Mouse (Mus musculus) MEL (cell line): ENCODE measurements around the gene Paqr9. TPM values are rescaled to one million over a fixed set of nuclear protein-coding genes. Genes with fewer than 3 reads are reported as not detected.

Experiments used
- DNase-seq: peaks from one replicate; pipeline ENCODE4 v3.0.0; 2011; ENCODE audit warnings: low read depth, low spot score
- H3K27ac ChIP-seq: 2 replicates; pipeline ENCODE4 v1.5.1; 2012; ENCODE audit warnings: low read depth, mild to moderate bottlenecking, control low read depth, low read length, moderate library complexity; ENCODE audit not compliant: control insufficient read depth
- H3K27me3 ChIP-seq, 2 experiments: fragments of 150-350 bp in 1 of 2; sonication (generic) in 1 of 2; 2 replicates each; pipeline ENCODE4 v1.6.1; 2012; ENCODE audit warnings: low read length in 2 of 2, mild to moderate bottlenecking in 2 of 2, improper control_type of control experiment in 1 of 2, moderate library complexity in 1 of 2; ENCODE audit not compliant: insufficient read depth in 2 of 2, control insufficient read depth in 1 of 2
- H3K36me3 ChIP-seq, 2 experiments: 2 replicates each; pipeline ENCODE4 v1.6.1; 2012 to 2014; ENCODE audit warnings: low read length in 2 of 2, improper control_type of control experiment in 1 of 2, inconsistent platforms in 1 of 2, mild to moderate bottlenecking in 1 of 2; ENCODE audit not compliant: insufficient read depth in 2 of 2, control insufficient read depth in 1 of 2
- H3K4me1 ChIP-seq, 2 experiments: fragments of 150-350 bp in 1 of 2; sonication (generic) in 1 of 2; 2 replicates each; pipeline ENCODE4 v1.6.1; 2012; ENCODE audit warnings: low read length in 2 of 2, improper control_type of control experiment in 1 of 2, mild to moderate bottlenecking in 1 of 2; ENCODE audit not compliant: insufficient read depth in 2 of 2, control insufficient read depth in 1 of 2
- H3K4me3 ChIP-seq, 2 experiments: fragments of 150-350 bp in 1 of 2; sonication (generic) in 1 of 2; 2 replicates each; pipeline ENCODE4 v1.5.1; 2012; ENCODE audit warnings: low read depth in 2 of 2, low read length in 2 of 2, mild to moderate bottlenecking in 2 of 2, moderate library complexity in 2 of 2, control low read depth in 1 of 2, improper control_type of control experiment in 1 of 2; ENCODE audit not compliant: control insufficient read depth in 1 of 2, insufficient read depth in 1 of 2
- H3K79me2 ChIP-seq: 2 replicates; pipeline ENCODE4 v1.6.1; 2012; ENCODE audit warnings: mild to moderate bottlenecking, low read length, moderate library complexity; ENCODE audit not compliant: control insufficient read depth, poor library complexity, insufficient read depth
- H3K9ac ChIP-seq: 2 replicates; pipeline ENCODE4 v1.6.1; 2012; ENCODE audit warnings: low read depth, mild to moderate bottlenecking, control low read depth, low read length, moderate library complexity; ENCODE audit not compliant: control insufficient read depth, poor library complexity, severe bottlenecking
- H3K9me3 ChIP-seq: fragments of 150-350 bp; sonication (generic); replicated peaks from 2 replicates; pipeline ENCODE4 v1.6.1; 2012; ENCODE audit warnings: mild to moderate bottlenecking, low read length, improper control_type of control experiment, moderate library complexity; ENCODE audit not compliant: insufficient read depth
- BHLHE40 ChIP-seq: IDR thresholded peaks from 2 replicates; pipeline ENCODE4 v1.6.1; 2012; ENCODE audit warnings: low read depth, mild to moderate bottlenecking, inconsistent platforms, low read length, improper control_type of control experiment, borderline replicate concordance
- CHD1 ChIP-seq: IDR thresholded peaks from 2 replicates; pipeline ENCODE4 v1.6.1; 2012; ENCODE audit warnings: low read depth, mild to moderate bottlenecking, inconsistent platforms, low read length, improper control_type of control experiment
- CHD2 ChIP-seq: IDR thresholded peaks from 2 replicates; pipeline ENCODE4 v1.6.1; 2011; ENCODE audit warnings: low read length, improper control_type of control experiment
- CTCF ChIP-seq, 3 experiments: IDR thresholded peaks in 2 of 3; conservative IDR thresholded peaks in 1 of 3; 2 replicates each; pipeline ENCODE4 v1.5.1; 2011 to 2012; ENCODE audit warnings: low read length in 3 of 3, low read depth in 2 of 3, mild to moderate bottlenecking in 2 of 3, improper control_type of control experiment in 1 of 3, inconsistent platforms in 1 of 3, mixed read lengths in 1 of 3, moderate library complexity in 1 of 3; ENCODE audit not compliant: control insufficient read depth in 1 of 3, insufficient read depth in 1 of 3, poor library complexity in 1 of 3, severe bottlenecking in 1 of 3
- E2F4 ChIP-seq: IDR thresholded peaks from 2 replicates; pipeline ENCODE4 v1.6.1; 2011; ENCODE audit warnings: low read depth, low read length, improper control_type of control experiment, borderline replicate concordance
- ELF1 ChIP-seq: IDR thresholded peaks from 2 replicates; pipeline ENCODE4 v1.6.1; 2014; ENCODE audit warnings: low read depth, mild to moderate bottlenecking, inconsistent platforms, low read length, improper control_type of control experiment, moderate library complexity
- EP300 ChIP-seq, 2 experiments: IDR thresholded peaks; 2 replicates each; pipeline ENCODE4 v1.6.1; 2011; ENCODE audit warnings: improper control_type of control experiment in 2 of 2, low read length in 2 of 2, low read depth in 1 of 2, mild to moderate bottlenecking in 1 of 2
- ETS1 ChIP-seq: IDR thresholded peaks from 2 replicates; pipeline ENCODE4 v1.6.1; 2012; ENCODE audit warnings: low read depth, mild to moderate bottlenecking, inconsistent platforms, low read length, improper control_type of control experiment, moderate library complexity
- GATA1 ChIP-seq: IDR thresholded peaks from 2 replicates; pipeline ENCODE4 v1.6.1; 2011; ENCODE audit warnings: low read depth, low read length, improper control_type of control experiment
- HCFC1 ChIP-seq: IDR thresholded peaks from 2 replicates; pipeline ENCODE4 v1.6.1; 2012; ENCODE audit warnings: low read depth, mild to moderate bottlenecking, inconsistent platforms, low read length, improper control_type of control experiment, moderate library complexity
- JUND ChIP-seq: IDR thresholded peaks from 2 replicates; pipeline ENCODE4 v1.6.1; 2011; ENCODE audit warnings: low read depth, mild to moderate bottlenecking, improper control_type of control experiment, low read length
- KAT2A ChIP-seq: conservative IDR thresholded peaks from 2 replicates; pipeline ENCODE4 v1.6.1; 2012; ENCODE audit warnings: low read depth, low read length, improper control_type of control experiment, inconsistent platforms
- MAZ ChIP-seq: IDR thresholded peaks from 2 replicates; pipeline ENCODE4 v1.6.1; 2012; ENCODE audit warnings: low read depth, mild to moderate bottlenecking, inconsistent platforms, low read length, improper control_type of control experiment
- MXI1 ChIP-seq: IDR thresholded peaks from 2 replicates; pipeline ENCODE4 v1.6.1; 2011; ENCODE audit warnings: mild to moderate bottlenecking, low read depth, low read length, improper control_type of control experiment
- MYB ChIP-seq: IDR thresholded peaks from 2 replicates; pipeline ENCODE4 v1.6.1; 2011; ENCODE audit warnings: mild to moderate bottlenecking, low read depth, low read length, improper control_type of control experiment
- MYC ChIP-seq: IDR thresholded peaks from 2 replicates; pipeline ENCODE4 v1.6.1; 2011; ENCODE audit warnings: low read depth, mild to moderate bottlenecking, low read length, improper control_type of control experiment, moderate library complexity
- NELFE ChIP-seq: IDR thresholded peaks from 2 replicates; pipeline ENCODE4 v1.6.1; 2011; ENCODE audit warnings: low read depth, low read length, improper control_type of control experiment
- NRF1 ChIP-seq: IDR thresholded peaks from 2 replicates; pipeline ENCODE4 v1.6.1; 2014; ENCODE audit warnings: low read depth, mild to moderate bottlenecking, inconsistent platforms, low read length, improper control_type of control experiment, moderate library complexity; ENCODE audit not compliant: poor library complexity, insufficient read depth, severe bottlenecking
- POLR2A ChIP-seq, 2 experiments: IDR thresholded peaks; 2 replicates each; pipeline ENCODE4 v1.6.1; 2011 to 2012; ENCODE audit warnings: low read length in 2 of 2, mild to moderate bottlenecking in 2 of 2, control low read depth in 1 of 2, improper control_type of control experiment in 1 of 2, low read depth in 1 of 2, moderate library complexity in 1 of 2; ENCODE audit not compliant: control insufficient read depth in 1 of 2, insufficient read depth in 1 of 2, poor library complexity in 1 of 2
- RAD21 ChIP-seq: IDR thresholded peaks from 2 replicates; pipeline ENCODE4 v1.6.1; 2011; ENCODE audit warnings: mild to moderate bottlenecking, low read depth, low read length, improper control_type of control experiment
- RCOR1 ChIP-seq: IDR thresholded peaks from 2 replicates; pipeline ENCODE4 v1.6.1; 2012; ENCODE audit warnings: low read depth, mild to moderate bottlenecking, inconsistent platforms, low read length, improper control_type of control experiment
- SIN3A ChIP-seq: IDR thresholded peaks from 2 replicates; pipeline ENCODE4 v1.6.1; 2012; ENCODE audit warnings: low read length, improper control_type of control experiment, inconsistent platforms
- SMC3 ChIP-seq: IDR thresholded peaks from 2 replicates; pipeline ENCODE4 v1.6.1; 2011; ENCODE audit warnings: low read depth, low read length, improper control_type of control experiment
- TAL1 ChIP-seq: IDR thresholded peaks from 2 replicates; pipeline ENCODE4 v1.6.1; 2012; ENCODE audit warnings: mild to moderate bottlenecking, inconsistent platforms, low read length, moderate library complexity, mixed read lengths
- TBP ChIP-seq: IDR thresholded peaks from 2 replicates; pipeline ENCODE4 v1.8.0; 2011; ENCODE audit warnings: low read depth, low read length, improper control_type of control experiment
- TCF12 ChIP-seq: IDR thresholded peaks from 2 replicates; pipeline ENCODE4 v1.6.1; 2014; ENCODE audit warnings: low read depth, mild to moderate bottlenecking, inconsistent platforms, low read length, improper control_type of control experiment, moderate library complexity
- USF1 ChIP-seq: IDR thresholded peaks from 2 replicates; pipeline ENCODE4 v1.6.1; 2014; ENCODE audit warnings: low read depth, mild to moderate bottlenecking, inconsistent platforms, low read length, improper control_type of control experiment, moderate library complexity
- USF2 ChIP-seq, 2 experiments: IDR thresholded peaks; 2 replicates each; pipeline ENCODE4 v1.6.1; 2011 to 2012; ENCODE audit warnings: improper control_type of control experiment in 2 of 2, low read length in 2 of 2, borderline replicate concordance in 1 of 2, inconsistent platforms in 1 of 2, low read depth in 1 of 2, mild to moderate bottlenecking in 1 of 2; ENCODE audit not compliant: insufficient read depth in 1 of 2
- ZKSCAN1 ChIP-seq: IDR thresholded peaks from 2 replicates; pipeline ENCODE4 v1.6.1; 2012; ENCODE audit warnings: low read depth, mild to moderate bottlenecking, inconsistent platforms, low read length, improper control_type of control experiment, moderate library complexity
- ZMIZ1 ChIP-seq: IDR thresholded peaks from 2 replicates; pipeline ENCODE4 v1.6.1; 2012; ENCODE audit warnings: low read depth, mild to moderate bottlenecking, inconsistent platforms, low read length, improper control_type of control experiment, moderate library complexity
- ZNF384 ChIP-seq: IDR thresholded peaks from 2 replicates; pipeline ENCODE4 v1.6.1; 2012; ENCODE audit warnings: low read depth, mild to moderate bottlenecking, inconsistent platforms, low read length, improper control_type of control experiment
- polyA plus RNA-seq, 2 experiments: library from polyadenylated mRNA; stranded (reverse) in 1 of 2; unstranded in 1 of 2; fragments of >175 nt in 1 of 2; fragments of >200 nt in 1 of 2; gene quantifications; 2 replicates each; pipeline versions ENCODE4 v1.2.1 to v1.2.4; 2012; ENCODE audit warnings: low replicate concordance in 2 of 2, low read depth in 1 of 2; ENCODE audit not compliant: insufficient read length in 2 of 2, insufficient read depth in 1 of 2, missing spikeins in 1 of 2
- total RNA-seq: library from RNA; depleted of rRNA; stranded (reverse); fragments of 300-350 nt; gene quantifications from 2 replicates; pipeline ENCODE4 v1.2.3, GENCODE M21; 2012

The Paqr9 gene
- total and polyA plus RNA-seq, 3 experiments: 18.0 to 46.0 (median 24.8) TPM

DNA sequence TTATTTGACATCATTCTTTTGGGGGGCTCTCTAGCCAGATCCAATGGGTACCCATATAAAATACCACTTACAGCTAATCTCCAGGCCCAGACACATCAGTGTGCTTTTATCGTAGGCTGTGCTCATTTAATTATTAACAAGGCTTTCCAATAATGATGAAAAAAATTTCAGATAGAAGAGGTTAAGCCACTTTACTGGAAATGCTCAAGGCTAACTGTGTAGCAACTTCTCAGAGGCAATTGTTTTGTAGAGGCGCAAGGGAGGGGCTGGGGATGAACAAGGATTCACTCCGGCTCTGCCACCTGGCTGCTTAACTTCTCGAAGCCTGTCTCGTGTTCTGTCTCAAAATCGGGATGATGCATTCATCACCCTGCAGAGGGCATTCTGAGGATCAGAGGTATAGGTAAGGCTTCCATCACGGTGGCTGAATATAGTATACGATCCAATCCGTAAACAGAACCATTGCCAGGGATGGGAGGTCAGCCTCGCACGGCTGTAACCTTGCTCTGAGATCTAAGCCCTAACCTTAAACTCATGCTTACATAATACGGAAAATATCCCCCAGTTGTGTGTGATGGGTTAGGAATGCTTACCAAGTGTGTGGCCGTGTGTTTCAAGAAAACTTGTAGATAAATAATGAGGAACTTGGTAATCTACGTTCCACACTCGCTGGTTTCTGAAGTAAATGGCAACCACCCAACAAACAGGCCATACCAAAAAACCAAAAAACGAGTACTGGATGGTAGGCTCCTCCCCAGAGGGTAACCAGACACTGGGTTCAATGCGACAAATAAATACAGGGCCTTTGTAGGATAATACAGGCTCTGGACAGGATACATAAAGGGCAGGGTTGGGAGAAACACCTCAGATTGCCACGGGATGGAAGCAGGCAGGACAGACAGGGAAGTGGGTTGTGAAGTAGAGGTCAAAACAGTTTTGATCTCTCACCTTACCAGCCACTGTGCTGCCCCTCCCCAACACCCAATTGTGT, 4.9 kb upstream of the Paqr9 start (continued):
- TF ChIP-seq CHD1 (peak; percentile 68; the same call in 1 of the 2 replicates), POLR2A (IDR thresholded peaks at IDR 0.05; ENCODE audit: control insufficient read depth in 1 of 2, insufficient read depth in 1 of 2, low read depth in 1 of 2, low read length in 2 of 2, poor library complexity in 1 of 2) (peak in 1 of 2 experiments; percentile 57; a peak in 2 of 4 replicates), HCFC1 (peak; percentile 58), ZKSCAN1 (0 out of 2 replicates have a peak, but pooled peaks have one; percentile 33), BHLHE40 (peak; percentile 73; the same call in 1 of the 2 replicates)

DNA sequence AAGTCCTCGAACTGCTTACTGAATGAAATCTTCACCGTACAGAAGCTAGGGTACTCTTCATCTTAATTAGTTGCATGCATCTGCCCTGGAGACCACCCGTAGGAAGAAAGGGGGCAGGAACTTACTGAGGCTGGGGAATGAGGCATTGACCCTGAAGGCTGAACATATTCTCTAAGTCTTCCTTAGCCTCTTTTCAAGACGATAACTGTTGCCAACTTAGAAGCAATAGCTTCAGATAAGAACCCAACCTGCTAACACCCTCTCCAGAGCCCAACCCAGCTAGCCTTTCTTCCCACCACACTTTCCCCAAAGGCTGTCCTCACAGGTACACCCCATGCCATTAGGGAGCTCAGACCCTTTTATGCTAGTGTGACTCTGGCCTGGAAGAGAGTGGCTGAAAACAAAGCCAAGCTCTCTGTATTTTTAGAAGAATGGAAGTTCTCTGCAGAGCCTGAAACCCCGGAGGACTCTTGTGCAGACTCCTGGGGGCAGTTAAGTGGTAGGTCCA, 4.2 kb upstream of the Paqr9 start:
- H3K27me3 ChIP-seq: no peaks in the 10 kb centered on the region
- DNase-seq: peak; percentile 76
- peaks cover 0 to 67% of the 10 kb centered on the region in 2 experiments; a peak in 2 of 4 replicates for H3K36me3 ChIP-seq
- peak overlapping the region; percentile 99 for H3K27ac ChIP-seq
- peak overlapping the region; percentile 14 to 20 for H3K4me3 ChIP-seq
- H3K9ac ChIP-seq: peak overlapping the region; percentile 71
- no peaks in the 10 kb centered on the region for H3K9me3 ChIP-seq
- H3K79me2 ChIP-seq: peaks cover 16% of the 10 kb centered on the region
- H3K4me1 ChIP-seq: peaks cover 36 to 69% of the 10 kb centered on the region in 2 experiments
- TF ChIP-seq MYC (0 out of 2 replicates have a peak, but pooled peaks have one; percentile 11), E2F4 (no peak), ETS1 (peak; percentile 30; the same call in 1 of the 2 replicates), CHD2 (no peak), TAL1 (no peak), TBP (no peak; the same call in 1 of the 2 replicates), ZNF384 (no peak), BHLHE40 (no peak), ELF1 (no peak), CHD1 (peak; percentile 80), NRF1 (no peak), KAT2A (no peak), CTCF (IDR thresholded peaks at IDR 0.05 in 2 of 3, conservative IDR thresholded peaks at IDR 0.05 in 1 of 3; ENCODE audit: control insufficient read depth in 1 of 3, insufficient read depth in 1 of 3, low read depth in 2 of 3, low read length in 3 of 3, poor library complexity in 1 of 3, severe bottlenecking in 1 of 3) (no peak), MXI1 (no peak), USF2 (IDR thresholded peaks at IDR 0.05; ENCODE audit: borderline replicate concordance in 1 of 2, insufficient read depth in 1 of 2, low read depth in 1 of 2, low read length in 2 of 2) (no peak), MAZ (no peak; the same call in 1 of the 2 replicates), TCF12 (peak; percentile 41), SIN3A (no peak; the same call in none of the 2 replicates), POLR2A (IDR thresholded peaks at IDR 0.05; ENCODE audit: control insufficient read depth in 1 of 2, insufficient read depth in 1 of 2, low read depth in 1 of 2, low read length in 2 of 2, poor library complexity in 1 of 2) (peak in 1 of 2 experiments; percentile 40; a peak in 1 of 4 replicates), RAD21 (no peak), NELFE (no peak), HCFC1 (0 out of 2 replicates have a peak, but pooled peaks have one; percentile 27), RCOR1 (peak; percentile 14; the same call in 1 of the 2 replicates), ZMIZ1 (0 out of 2 replicates have a peak, but pooled peaks have one; percentile 13), JUND (no peak), SMC3 (no peak), GATA1 (peak; percentile 78), USF1 (no peak), MYB (no peak), EP300 (IDR thresholded peaks at IDR 0.05; ENCODE audit: low read depth in 1 of 2, low read length in 2 of 2) (peak; percentile 1 to 31; a peak in 2 of 4 replicates)
